Mouse (Mus musculus): ENCODE measurements around the gene Senp3.
"Not testable (repeated sequence)": the region's sequence is repeated elsewhere in the genome, so short reads cannot be mapped to it uniquely, and the experiment has no call there.

Gene Senp3

DNA sequence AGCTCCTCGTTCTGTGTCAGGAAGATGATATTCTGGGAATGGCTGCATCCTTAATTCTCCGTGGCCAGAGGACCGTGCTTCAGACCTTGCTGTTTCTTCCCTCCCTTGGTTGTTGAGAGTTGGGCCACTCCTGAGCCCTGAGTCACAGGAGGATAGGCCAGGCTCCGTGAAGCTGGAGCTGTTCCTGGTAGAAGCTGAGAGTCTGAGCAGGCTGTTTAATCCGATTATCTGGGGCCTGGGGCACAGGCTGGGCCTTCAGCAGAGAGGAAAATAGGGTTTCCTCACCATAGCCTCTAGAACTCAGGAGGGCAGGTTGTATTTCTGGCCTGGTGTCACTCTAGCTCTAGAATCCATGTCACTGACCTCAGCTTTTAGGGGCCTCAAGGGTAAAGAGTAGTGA lies 28.5 kb downstream of the Senp3 start:
- no peak for DNase-seq (ENCODE audit: low spot score)

DNA sequence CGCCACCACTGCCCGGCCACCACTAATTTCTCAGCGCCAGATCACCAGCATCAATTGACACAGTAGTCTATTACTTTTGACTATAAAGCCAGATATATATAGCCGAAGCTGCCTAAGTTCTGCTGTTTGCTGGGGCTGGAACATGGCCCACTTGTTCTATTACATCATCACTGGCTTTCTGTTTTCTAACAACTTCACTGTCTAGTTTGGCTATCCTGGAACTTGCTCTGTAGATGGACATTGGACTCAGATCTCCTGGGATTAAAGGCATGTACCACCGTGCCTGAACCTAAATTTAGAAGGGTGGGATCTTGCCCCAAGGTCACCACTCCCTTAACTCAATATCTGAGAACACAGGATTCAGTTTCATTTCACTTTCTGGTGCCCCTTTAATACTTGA lies 36.0 kb downstream of the Senp3 start:
- DNase-seq (ENCODE audit: low spot score) = no peak

DNA sequence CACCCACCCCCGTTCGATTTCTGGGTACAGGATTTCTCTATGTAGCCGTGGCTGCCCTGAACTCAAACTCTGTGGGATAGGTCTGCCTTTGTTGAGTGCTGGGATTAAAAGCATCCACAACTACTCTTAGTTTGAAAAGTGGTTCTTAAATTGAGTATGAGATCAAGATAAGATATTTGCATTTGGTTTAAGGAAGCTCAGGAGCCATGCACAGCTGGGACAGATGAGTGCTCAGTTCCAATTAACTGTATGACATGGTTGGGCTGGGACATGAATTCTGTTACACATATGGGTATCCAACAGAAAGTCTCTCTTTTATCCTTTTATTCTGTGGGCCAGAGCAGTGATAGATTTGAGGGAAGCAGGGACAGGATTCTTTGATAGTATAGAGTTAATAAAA lies 46.4 kb downstream of the Senp3 start:
- no peak for DNase-seq (ENCODE audit: low spot score)

DNA sequence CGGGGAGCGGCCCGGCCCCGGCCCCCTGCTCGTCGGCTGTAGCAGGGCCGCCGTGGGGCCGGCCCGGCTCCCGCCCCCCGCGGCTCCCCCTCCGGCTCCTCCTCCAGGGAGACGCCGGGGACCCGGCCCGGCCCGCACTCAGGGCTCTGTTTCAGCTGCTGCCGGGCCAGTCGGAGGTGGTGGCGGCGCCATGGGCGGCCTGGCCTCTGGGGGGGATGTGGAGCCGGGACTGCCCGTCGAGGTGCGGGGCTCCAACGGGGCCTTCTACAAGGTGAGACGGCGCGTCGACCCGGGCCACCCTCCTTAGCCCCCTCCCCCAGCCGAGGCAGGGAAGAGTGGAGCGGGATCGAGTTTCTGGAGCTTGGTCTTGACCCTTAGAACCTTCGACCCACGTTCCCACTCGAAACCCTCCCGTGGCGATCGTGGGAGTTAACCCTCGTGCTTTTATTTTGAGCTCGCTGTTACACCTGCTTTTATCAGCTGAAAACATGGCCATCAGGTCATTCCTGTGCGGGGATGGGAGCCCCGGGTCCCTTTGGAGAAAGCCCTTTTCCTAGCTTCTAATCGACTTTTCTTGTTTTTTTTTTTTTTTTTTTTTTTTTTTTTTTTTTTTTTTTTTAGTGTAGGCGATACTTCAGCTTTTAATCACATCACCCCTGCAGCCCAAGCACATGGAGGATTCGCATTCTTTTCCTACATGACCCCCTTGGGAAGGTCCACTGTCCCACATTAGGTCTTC lies 48.6 kb downstream of the Senp3 start:
- DNase-seq (ENCODE audit: low spot score) = peak; percentile 55

DNA sequence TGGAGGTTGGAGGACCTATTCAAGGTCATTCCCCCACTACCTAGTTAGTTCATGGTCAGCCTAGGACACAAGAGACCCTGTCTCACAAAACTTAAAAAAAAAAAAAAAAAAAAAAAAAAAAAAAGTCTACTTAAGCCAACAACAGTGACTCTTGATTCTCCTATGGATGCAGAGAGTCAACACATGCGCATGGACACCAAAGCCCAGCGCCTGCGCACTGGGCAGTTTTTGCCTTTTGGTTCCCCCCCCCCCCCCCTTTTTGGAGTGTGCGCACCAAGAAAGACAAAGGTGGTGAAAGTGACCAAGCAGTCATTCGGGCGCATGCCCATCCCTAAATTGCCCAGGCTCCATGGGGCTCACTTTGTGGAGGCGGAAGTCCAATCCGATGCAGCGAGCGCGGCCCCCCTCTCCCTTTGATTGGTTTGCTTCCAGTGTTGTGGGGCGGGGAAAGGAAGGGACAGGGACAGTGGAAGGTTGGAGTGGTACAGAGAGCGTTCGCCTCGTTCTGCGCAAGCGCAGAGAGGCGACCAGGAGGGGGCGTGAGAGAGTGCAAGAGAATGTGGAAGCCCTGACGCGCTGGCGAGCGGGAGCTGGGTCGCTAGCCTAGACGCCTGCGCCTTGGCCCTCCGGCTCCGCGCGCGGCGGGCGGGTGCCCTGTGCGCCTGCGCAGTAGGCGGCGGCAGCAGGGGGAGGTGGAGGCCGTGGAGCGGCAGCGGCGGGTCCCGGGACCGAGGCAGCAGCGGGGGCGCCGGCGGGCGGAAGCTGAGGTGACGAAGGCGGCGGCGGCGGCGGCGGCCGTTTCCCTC lies 49.4 kb downstream of the Senp3 start, which contains the start of gene Fxr2:
TSS of gene Fxr2 (plus strand) at position 707 of the 806 bp plus-strand sequence.
- DNase-seq (ENCODE audit: low spot score) = peak; percentile 100

DNA sequence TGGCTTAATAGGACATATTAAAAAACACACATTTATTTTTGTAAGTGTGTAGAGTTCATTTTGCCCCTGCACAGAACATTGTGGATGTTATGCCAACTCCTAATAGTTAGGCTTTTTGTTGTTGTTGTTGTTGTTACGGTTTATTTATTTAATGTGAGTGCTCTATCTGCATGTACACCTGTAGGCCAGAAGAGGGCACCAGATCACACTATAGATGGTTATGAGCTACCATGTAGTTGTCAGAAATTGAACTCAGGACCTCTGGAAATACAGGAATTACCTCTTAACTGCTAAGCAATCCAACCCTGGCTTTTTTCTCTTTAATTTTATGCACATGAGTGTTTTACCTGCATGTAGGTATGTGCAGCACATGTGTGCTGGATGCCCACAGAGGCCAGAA lies 52.1 kb downstream of the Senp3 start:
- DNase-seq (ENCODE audit: low spot score) = peak; percentile 12

DNA sequence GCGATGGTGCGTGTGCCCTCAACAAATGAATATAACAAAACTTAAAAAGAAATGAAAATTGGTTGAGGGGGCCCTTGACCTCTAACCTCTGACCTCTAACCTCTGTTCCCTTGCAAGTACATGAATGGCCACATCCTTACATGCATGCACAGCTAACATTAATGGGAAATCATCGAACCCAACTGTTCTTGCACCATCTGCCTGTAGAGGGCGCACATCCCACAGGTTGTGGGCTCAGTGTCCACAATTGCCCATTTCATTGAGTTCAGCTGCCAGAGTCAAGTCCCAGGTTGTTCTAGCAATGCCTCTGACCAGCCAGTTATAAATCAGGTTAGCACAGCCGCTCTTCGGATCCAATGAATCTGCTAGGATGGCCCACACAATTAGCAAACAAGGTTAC lies 53.6 kb downstream of the Senp3 start:
- DNase-seq (ENCODE audit: low spot score) = peak; percentile 72

DNA sequence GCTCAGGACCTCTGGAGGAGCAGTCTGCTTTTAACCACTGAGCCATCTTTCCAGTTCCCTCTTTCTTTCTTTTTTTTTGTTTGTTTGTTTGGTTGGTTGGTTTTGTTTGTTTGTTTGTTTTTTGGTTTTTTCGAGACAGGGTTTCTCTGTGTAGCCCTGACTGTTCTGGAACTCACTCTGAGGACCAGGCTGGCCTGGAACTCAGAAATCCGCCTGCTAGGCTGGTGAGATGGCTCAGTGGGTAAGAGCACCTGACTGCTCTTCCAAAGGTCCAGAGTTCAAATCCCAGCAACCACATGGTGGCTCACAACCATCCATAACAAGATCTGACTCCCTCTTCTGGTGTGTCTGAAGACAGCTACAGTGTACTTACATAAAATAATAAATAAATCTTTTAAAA lies 57.5 kb downstream of the Senp3 start:
- DNase-seq (ENCODE audit: low spot score) = not testable (repeated sequence)
